Mouse (Mus musculus) small intestine, adult 2 months (tissue): Measurements from ENCODE around the gene Arid3c.

Experiments
- CTCF ChIP-seq: fragments of 200-500 bp; IDR thresholded peaks from 2 replicates; pipeline ENCODE4 v1.5.1; 2012; ENCODE audit warnings: low read depth, mild to moderate bottlenecking, control low read depth, inconsistent platforms, low read length, moderate library complexity, mixed read lengths; ENCODE audit not compliant: insufficient replicate concordance, insufficient read length; ENCODE audit errors: extremely low read depth
- POLR2A ChIP-seq: fragments of 200-500 bp; IDR thresholded peaks from 2 replicates; pipeline ENCODE4 v1.6.1; 2012; ENCODE audit warnings: low read depth, mild to moderate bottlenecking, control low read depth, inconsistent platforms, low read length, moderate library complexity

- TF ChIP-seq CTCF (peak; percentile 85; the same call in 1 of the 2 replicates), POLR2A (no peak)
These were observed 6.8 kb upstream of the Arid3c start for GRCm38 (mm10) chr4:41737602-41738255.
